Mouse (Mus musculus) liver, embryonic 14.5 days (tissue): Measurements from ENCODE around the gene Nacc2. TPM values are rescaled to one million over a fixed set of nuclear protein-coding genes. Genes with fewer than 3 reads are reported as not detected.

Experiments
- ATAC-seq: fragments of 200-750 bp; cut with Nextera tagmentation; 2 replicates; pipeline ENCODE4 v1.8.0; 2017; ENCODE audit warnings: moderate number of reproducible peaks, mild to moderate bottlenecking, moderate library complexity; ENCODE audit not compliant: insufficient read depth
- DNase-seq, 3 experiments: peaks; one replicate each; pipeline ENCODE4 v3.0.0-alpha.2; 2012 to 2013; ENCODE audit warnings: low read depth in 3 of 3, low spot score in 3 of 3
- H3K27ac ChIP-seq: fragments of 300-500 bp; sonication (generic); 2 replicates; pipeline ENCODE4 v1.5.1; 2014; ENCODE audit warnings: moderate library complexity, mild to moderate bottlenecking, control low read depth, inconsistent platforms
- H3K27me3 ChIP-seq: fragments of 300-500 bp; sonication (generic); 2 replicates; pipeline ENCODE4 v1.6.1; 2014; ENCODE audit warnings: mild to moderate bottlenecking, low read length, moderate library complexity; ENCODE audit not compliant: control insufficient read depth, insufficient read depth
- H3K36me3 ChIP-seq: fragments of 300-500 bp; sonication (generic); replicated peaks from 2 replicates; pipeline ENCODE4 v1.6.1; 2014; ENCODE audit warnings: low read depth; ENCODE audit not compliant: control insufficient read depth, insufficient read depth
- H3K4me1 ChIP-seq, 2 experiments: fragments of 200-500 bp in 1 of 2; fragments of 300-500 bp in 1 of 2; sonication (generic) in 1 of 2; replicated peaks; 2 replicates each; pipeline ENCODE4 v1.6.1; 2012 to 2014; ENCODE audit warnings: antibody characterized with exemption in 1 of 2, inconsistent platforms in 1 of 2, low read length in 1 of 2; ENCODE audit not compliant: control insufficient read depth in 2 of 2, insufficient read depth in 2 of 2
- H3K4me2 ChIP-seq: fragments of 300-500 bp; sonication (generic); 2 replicates; pipeline ENCODE4 v1.6.1; 2014; ENCODE audit warnings: low read depth, mild to moderate bottlenecking, control low read depth, moderate library complexity
- H3K4me3 ChIP-seq, 2 experiments: fragments of 200-500 bp in 1 of 2; fragments of 300-500 bp in 1 of 2; sonication (generic) in 1 of 2; 2 replicates each; pipeline ENCODE4 v1.5.1; 2012 to 2014; ENCODE audit warnings: low read depth in 2 of 2, low read length in 2 of 2, mild to moderate bottlenecking in 2 of 2, control low read depth in 1 of 2, inconsistent platforms in 1 of 2, moderate library complexity in 1 of 2; ENCODE audit not compliant: insufficient read depth in 1 of 2
- H3K9ac ChIP-seq: fragments of 300-500 bp; sonication (generic); replicated peaks from 2 replicates; pipeline ENCODE4 v1.6.1; 2014; ENCODE audit warnings: mild to moderate bottlenecking, control low read depth, moderate library complexity
- H3K9me3 ChIP-seq: fragments of 300-500 bp; sonication (generic); 2 replicates; pipeline ENCODE4 v1.6.1; 2016; ENCODE audit warnings: low read length, mixed read lengths; ENCODE audit not compliant: control insufficient read depth
- CTCF ChIP-seq: IDR thresholded peaks from 2 replicates; pipeline ENCODE4 v1.5.1; 2016; ENCODE audit warnings: antibody characterized with exemption, low read depth, control low read depth
- EP300 ChIP-seq: IDR thresholded peaks from 2 replicates; pipeline ENCODE4 v1.6.1; 2016; ENCODE audit warnings: antibody characterized with exemption, low read depth
- WGBS: fragments of 180-500 bp; shearing (Covaris S2); extraction: QIAGEN DNeasy Blood & Tissue Kit; methylation state at CpG from one replicate; pipeline ENCODE4 v1.1.7; 2014; ENCODE audit not compliant: insufficient replicate concordance; 5-methylcytosine and 5-hydroxymethylcytosine counted together
- polyA plus RNA-seq, 2 experiments: library from polyadenylated mRNA; depleted of rRNA in 1 of 2; stranded (reverse) in 1 of 2; unstranded in 1 of 2; fragments of >200 nt; fragmentation: Nextera tagmentation in 1 of 2; extraction: Ambion mirVana in 1 of 2; gene quantifications; 2 replicates each; pipeline versions ENCODE4 v1.2.1 to v1.2.3; 2012 to 2014

Gene Nacc2
- polyA plus RNA-seq, 2 experiments: 1.4 to 2.4 TPM

- no peak overlapping the region for H3K9ac ChIP-seq
- no peaks in the 10 kb centered on the region for H3K27me3 ChIP-seq
- H3K4me3 ChIP-seq: no peak overlapping the region
- no peaks in the 10 kb centered on the region for H3K36me3 ChIP-seq
- peaks cover 0 to 10% of the 10 kb centered on the region in 2 experiments; a peak in 2 of 4 replicates for H3K4me1 ChIP-seq
- TF ChIP-seq CTCF: no peak
- no peak for TF ChIP-seq EP300
- 33% methylated on average over 4 of the region's 4 CpGs for WGBS
- ATAC-seq: no peak
- no peak for DNase-seq
- no peaks in the 10 kb centered on the region for H3K9me3 ChIP-seq
- no peak overlapping the region for H3K27ac ChIP-seq
- H3K4me2 ChIP-seq: no peak overlapping the region
Measured at GRCm38 (mm10) chr2:26100296-26100695, 22.7 kb downstream of the Nacc2 start.

DNA sequence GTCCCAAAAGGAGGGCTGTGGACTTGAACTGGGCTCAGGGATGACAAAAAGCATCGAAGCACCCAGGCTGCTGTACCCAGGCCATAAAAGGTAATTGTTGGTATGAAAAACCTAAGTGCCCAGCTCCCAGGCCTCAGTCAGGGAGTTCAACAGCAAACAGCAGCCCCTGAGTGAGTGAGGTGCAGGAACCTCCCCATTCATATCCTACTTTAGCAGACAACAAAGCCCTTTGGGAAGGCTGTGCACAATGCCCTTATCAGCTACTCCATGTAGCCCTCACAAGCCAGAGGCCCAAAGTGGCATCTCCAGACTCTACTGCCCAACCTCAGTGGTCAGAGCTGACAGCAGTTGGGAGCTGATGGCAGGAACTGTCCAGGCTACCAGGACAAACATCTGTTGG, 23.2 kb downstream of the Nacc2 start:
- TF ChIP-seq CTCF (no peak), EP300 (no peak)
- no peak overlapping the region for H3K4me3 ChIP-seq
- no peak overlapping the region for H3K27ac ChIP-seq
- WGBS: 50% methylated on average over 1 of the region's 1 CpGs
- H3K4me1 ChIP-seq: peaks cover 0 to 10% of the 10 kb centered on the region in 2 experiments; a peak in 2 of 4 replicates
- no peaks in the 10 kb centered on the region for H3K27me3 ChIP-seq
- ATAC-seq (peak; percentile 55), DNase-seq (no peak)
- H3K9ac ChIP-seq: no peak overlapping the region
- no peak overlapping the region for H3K4me2 ChIP-seq
- no peaks in the 10 kb centered on the region for H3K9me3 ChIP-seq
- no peaks in the 10 kb centered on the region for H3K36me3 ChIP-seq

DNA sequence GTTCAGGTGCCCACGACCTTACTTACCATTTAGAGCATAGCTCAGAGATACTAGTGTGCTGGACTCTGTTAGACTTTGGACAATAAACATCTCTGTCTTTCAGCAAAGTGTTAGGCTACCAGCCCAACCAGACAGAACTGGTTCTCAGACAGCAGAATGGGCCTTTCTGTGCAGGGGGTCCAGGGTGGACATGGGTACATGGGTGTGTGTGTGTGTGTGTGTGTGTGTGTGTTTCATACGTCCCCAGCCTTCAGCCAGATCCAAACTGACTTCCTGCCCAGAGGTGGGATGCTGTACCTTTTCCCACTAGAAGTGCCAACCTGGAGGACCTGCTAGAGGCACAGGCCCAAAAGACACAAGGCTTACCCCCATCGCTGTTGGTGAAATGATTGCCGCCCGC, 23.8 kb downstream of the Nacc2 start:
- Histone ChIP-seq H3K9ac (no peak overlapping the region), H3K4me1 (peaks cover 0 to 10% of the 10 kb centered on the region in 2 experiments; a peak in 2 of 4 replicates), H3K36me3 (no peaks in the 10 kb centered on the region), H3K27ac (no peak overlapping the region), H3K9me3 (no peaks in the 10 kb centered on the region), H3K4me3 (no peak overlapping the region), H3K4me2 (no peak overlapping the region), H3K27me3 (no peaks in the 10 kb centered on the region)
- no peak for DNase-seq
- no peak for TF ChIP-seq CTCF
- no peak for TF ChIP-seq EP300
- ATAC-seq: no peak
- 68% methylated on average over 5 of the region's 5 CpGs for WGBS

DNA sequence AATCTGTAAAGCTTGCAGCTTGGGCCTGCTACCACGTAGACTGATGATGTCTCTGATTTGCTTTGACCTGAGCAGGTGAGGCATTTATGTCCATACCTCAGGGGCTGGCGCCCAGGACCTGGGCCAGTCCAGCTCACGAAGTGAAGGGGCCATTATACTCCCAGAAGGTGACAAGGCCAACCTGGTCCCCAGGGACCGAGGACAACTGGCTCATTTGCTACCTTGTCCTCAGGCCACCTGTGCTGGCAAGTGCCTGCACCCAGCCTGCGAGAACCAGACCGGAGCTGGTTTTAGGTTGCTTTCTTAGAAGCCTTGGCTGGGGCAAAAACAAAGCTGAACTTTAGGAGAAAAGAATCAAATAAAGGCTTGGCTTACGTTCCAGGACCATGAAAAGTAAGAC, 29.1 kb downstream of the Nacc2 start:
- no peak overlapping the region for H3K27ac ChIP-seq
- no peak overlapping the region for H3K4me2 ChIP-seq
- H3K4me3 ChIP-seq: no peak overlapping the region
- H3K36me3 ChIP-seq: no peaks in the 10 kb centered on the region
- no peak for TF ChIP-seq CTCF
- TF ChIP-seq EP300: no peak
- H3K9ac ChIP-seq: no peak overlapping the region
- DNase-seq (no peak), ATAC-seq (no peak)
- 63% methylated on average over 7 of the region's 7 CpGs for WGBS
- peaks cover 37% of the 10 kb centered on the region for H3K27me3 ChIP-seq
- peaks cover under 1 to 5% of the 10 kb centered on the region in 2 experiments for H3K4me1 ChIP-seq
- H3K9me3 ChIP-seq: no peaks in the 10 kb centered on the region

DNA sequence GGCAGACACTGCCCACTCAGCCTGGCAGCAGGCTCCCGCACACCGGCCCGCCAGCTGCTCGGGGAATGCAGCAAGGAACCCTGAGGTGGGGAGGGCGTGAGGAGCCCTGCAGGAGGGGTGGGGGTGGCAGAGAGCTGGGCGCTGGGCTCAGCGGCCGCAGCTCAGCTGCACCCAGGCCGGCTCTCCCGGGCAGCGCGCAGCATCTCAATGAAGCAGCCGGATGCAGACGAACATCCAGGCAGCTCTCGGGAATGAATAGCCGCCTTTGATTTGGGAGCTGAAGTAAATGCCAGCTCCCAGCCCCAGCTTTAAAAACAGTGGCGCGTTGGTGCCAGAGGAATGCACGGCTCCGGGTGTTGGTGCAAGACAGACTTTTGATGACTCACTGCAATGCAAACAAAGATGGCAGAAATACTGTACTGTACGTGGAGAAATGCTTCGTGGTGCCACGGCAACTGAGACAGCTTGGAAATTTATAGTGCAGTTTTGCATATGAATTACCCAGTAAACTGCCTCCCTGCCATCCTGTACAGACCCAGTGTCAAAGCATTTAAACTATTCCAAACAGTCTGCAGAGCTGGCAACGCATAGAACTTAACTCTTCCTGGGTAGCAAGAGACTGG, 31.1 kb downstream of the Nacc2 start:
- DNase-seq: no peak
- WGBS: 3% methylated on average over 24 of the region's 24 CpGs
- Histone ChIP-seq H3K9ac (no peak overlapping the region), H3K4me1 (peaks cover 21 to 24% of the 10 kb centered on the region in 2 experiments), H3K4me2 (peak overlapping the region; percentile 60), H3K27me3 (peaks cover 37% of the 10 kb centered on the region), H3K27ac (no peak overlapping the region), H3K4me3 (peak overlapping the region; percentile 31 to 37), H3K36me3 (no peaks in the 10 kb centered on the region), H3K9me3 (no peaks in the 10 kb centered on the region)
- no peak for TF ChIP-seq CTCF
- no peak for TF ChIP-seq EP300
- ATAC-seq: no peak
